Mouse (Mus musculus): ENCODE data around the gene Fgf4. TPM values are rescaled to one million over a fixed set of nuclear protein-coding genes. Genes with fewer than 3 reads are reported as not detected.

Gene Fgf4
- total RNA-seq, 2 experiments from 2014 or later: not detected

GRCm38 (mm10) chr7:144907793-144908192 is 60.6 kb downstream of the Fgf4 start:
- no peak for DNase-seq (ENCODE audit: low spot score in 2 of 2)

DNA sequence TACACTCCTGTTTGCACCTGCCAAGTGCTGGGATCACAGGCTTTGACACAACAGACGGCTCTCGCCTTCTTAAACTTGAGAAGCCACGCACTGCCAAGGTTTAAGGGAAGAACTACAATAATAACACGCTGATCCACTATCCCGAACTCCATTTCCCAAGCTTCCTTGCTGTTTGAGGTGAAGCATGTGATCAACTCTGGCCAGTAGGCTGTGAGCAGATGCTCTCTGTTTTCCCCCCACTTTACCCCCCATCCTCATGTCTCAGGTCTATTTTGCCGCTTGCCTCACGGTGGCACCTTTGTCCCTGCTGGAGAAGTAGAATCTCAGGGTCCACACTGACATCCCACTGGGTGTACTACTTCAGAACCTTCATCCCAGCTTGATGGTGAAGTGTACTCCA is 61.5 kb downstream of the Fgf4 start:
- DNase-seq (ENCODE audit: low spot score in 2 of 2): no peak

GRCm38 (mm10) chr7:144911121-144911520 is 64.0 kb downstream of the Fgf4 start:
- DNase-seq (ENCODE audit: low spot score in 2 of 2): no peak

GRCm38 (mm10) chr7:144912897-144913296 is 65.7 kb downstream of the Fgf4 start:
- no peak for DNase-seq (ENCODE audit: low spot score in 2 of 2)

DNA sequence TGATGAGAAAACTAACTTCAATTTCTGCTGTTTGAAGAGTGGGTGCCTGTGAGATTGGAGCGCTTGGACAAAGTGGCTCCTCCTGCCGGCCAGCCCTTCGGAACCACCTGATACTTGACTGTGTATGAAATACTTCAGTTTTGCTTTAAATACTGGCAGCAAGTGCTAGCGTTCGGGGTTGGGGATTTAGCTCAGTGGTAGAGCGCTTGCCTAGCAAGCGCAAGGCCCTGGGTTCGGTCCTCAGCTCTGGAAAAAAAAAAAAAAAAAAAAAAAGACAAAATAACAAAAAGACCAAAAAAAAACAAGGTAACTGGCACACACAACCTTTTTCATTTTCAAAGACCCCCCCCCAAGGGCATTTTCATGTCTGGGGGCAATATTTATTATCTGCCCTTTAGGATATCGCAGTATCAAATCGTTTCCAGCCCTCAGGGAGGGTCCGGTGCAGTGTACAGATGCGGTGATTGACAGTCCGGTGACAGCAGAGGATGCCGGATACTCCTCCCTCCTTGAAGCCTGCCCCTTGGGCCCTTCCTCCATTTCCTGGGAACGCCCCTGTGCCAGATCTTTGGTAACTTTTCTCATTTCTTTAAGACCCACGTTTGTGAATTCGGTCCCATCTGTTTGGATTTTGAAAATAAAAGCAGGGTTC is 67.3 kb downstream of the Fgf4 start:
- no peak for DNase-seq (ENCODE audit: low spot score in 2 of 2)

Other genes starting within 250 kb of the Fgf4 start
- gene Ano1, start 95.4 kb upstream of the Fgf4 start, total RNA-seq (2021): 10 to 100 TPM; 21.3 to 30.6 TPM
- gene Fgf3, start 9.3 kb upstream of the Fgf4 start, total RNA-seq (2021): under 1 TPM; 0.50 to 0.80 TPM
- under 1 TPM in 1 of 2 experiments, not detected in 1; 0.36 TPM for gene Fgf15, start 49.2 kb downstream of the Fgf4 start, total RNA-seq (2021)
- gene LTO1, start 67.7 kb downstream of the Fgf4 start, total RNA-seq (2021): 10 to 100 TPM; 24.2 to 27.4 TPM
- gene Ccnd1, start 92.6 kb downstream of the Fgf4 start, total RNA-seq (2021): 100 to 1,000 TPM; 140 to 149 TPM